Mouse (Mus musculus) heart, adult 8-10 months (tissue): ENCODE data around the gene Tctn3. TPM values are rescaled to one million over a fixed set of nuclear protein-coding genes. Genes with fewer than 3 reads are reported as not detected.

Experiments
- DNase-seq: peaks from one replicate; pipeline ENCODE4 v3.0.0; 2022; ENCODE audit warnings: low spot score
- total RNA-seq, 4 experiments: library from RNA; stranded (reverse); gene quantifications; 2 replicates each; pipeline ENCODE4 v1.2.4; 2022

The Tctn3 gene
- total RNA-seq, 4 experiments from 2014 or later = 4.6 to 7.9 (median 6.8) TPM

- no peak for DNase-seq
Measured at GRCm38 (mm10) chr19:40555136-40555535, 56.9 kb downstream of the Tctn3 start.

- DNase-seq = no peak
Measured at GRCm38 (mm10) chr19:40554343-40554742, 57.7 kb downstream of the Tctn3 start.

GRCm38 (mm10) chr19:40553849-40554248, 58.2 kb downstream of the Tctn3 start:
- no peak for DNase-seq

GRCm38 (mm10) chr19:40553014-40553789, 58.8 kb downstream of the Tctn3 start:
- DNase-seq = no peak

- DNase-seq = no peak
Measured at GRCm38 (mm10) chr19:40549516-40550135, 62.4 kb downstream of the Tctn3 start.

- DNase-seq = no peak
Measured at GRCm38 (mm10) chr19:40548796-40549515, 63.1 kb downstream of the Tctn3 start.

GRCm38 (mm10) chr19:40548386-40548785, 63.6 kb downstream of the Tctn3 start:
- no peak for DNase-seq

Other genes with a start within 250 kb of the Tctn3 start
- 100 to 1,000 TPM; 758 to 979 (median 853) TPM for gene Sorbs1, start 98.5 kb downstream of the Tctn3 start, total RNA-seq
- 1 to 10 TPM; 4.5 to 7.5 (median 5.8) TPM for gene Aldh18a1, start 23.8 kb downstream of the Tctn3 start, total RNA-seq
- gene Entpd1, start 133 bp upstream of the Tctn3 start, total RNA-seq = 10 to 100 TPM; 17.5 to 21.0 (median 19.8) TPM
- not detected for gene Cc2d2b, start 136.5 kb upstream of the Tctn3 start, total RNA-seq
- gene Ccnj, start 219.0 kb upstream of the Tctn3 start, total RNA-seq = 1 to 10 TPM; 3.9 to 4.6 (median 4.0) TPM